Mouse (Mus musculus) heart, postnatal 36 days (tissue): ENCODE data around the gene Zfp300. TPM values are rescaled to one million over a fixed set of nuclear protein-coding genes. Genes with fewer than 3 reads are reported as not detected.

ENCODE experiments used
- DNase-seq, 2 experiments: peaks; one replicate each; pipeline ENCODE4 v3.0.0; 2021 to 2022
- intact Hi-C: fragments of 180-260 bp; cut with DNase I; formaldehyde crosslinking; loops from one replicate; pipeline ENCODE4 v1.15.1; 2025
- total RNA-seq, 2 experiments: library from RNA; stranded (reverse); gene quantifications; 2 replicates each; pipeline ENCODE4 v1.2.3; 2021

Zfp300 gene
- total RNA-seq: under 1 TPM; 0.14 to 0.31 TPM

DNA sequence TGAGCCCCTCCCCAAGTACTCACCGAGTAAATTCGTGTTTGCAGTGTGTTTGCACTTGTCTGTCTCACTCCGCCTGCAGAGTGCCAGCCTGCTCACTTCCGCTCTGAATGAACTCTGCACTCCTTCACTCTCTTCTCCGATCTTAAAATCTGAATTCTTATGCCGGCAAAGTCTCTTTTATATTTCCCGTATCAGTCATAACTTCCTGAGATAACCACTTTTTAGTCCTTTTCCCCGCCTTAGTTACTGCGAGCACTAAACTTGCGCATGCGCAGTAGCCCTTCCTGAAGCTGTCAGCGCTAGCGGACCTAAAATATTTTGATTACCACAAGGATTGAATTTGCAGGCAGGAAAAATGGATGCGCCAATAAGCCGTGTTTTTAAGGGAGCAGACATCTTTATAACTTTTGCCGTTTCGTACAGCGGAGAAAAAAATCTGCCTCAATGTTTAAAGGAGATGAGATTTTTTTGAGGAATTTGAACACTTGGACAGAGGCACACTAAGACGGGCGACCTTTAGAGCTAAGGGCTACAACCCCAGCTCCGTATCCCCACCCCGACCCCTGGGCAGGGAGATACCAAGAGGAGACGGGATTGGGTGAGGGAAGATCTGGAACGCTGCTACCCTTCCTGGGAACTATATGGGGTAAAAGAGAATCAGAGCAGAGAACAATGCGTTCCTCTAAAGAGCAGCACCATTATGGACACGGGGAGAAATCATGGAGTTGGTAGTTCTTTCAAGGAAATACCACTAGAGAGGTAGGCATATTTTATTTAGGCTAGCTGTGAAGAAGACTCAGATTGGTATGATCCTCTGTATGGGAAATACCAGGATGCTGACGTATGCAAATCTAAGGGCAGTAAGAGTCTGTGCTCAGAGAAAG is at the start of gene Zfp300:
Gene Zfp300 (minus strand): TSS at position 545 of the 884 bp plus-strand sequence.
- intact Hi-C loops: loop anchor here (1.0 kb wide), 1 partner anchor 27 kb away; the partner anchor contains the start of gene Zfp182
- DNase-seq: peak; percentile 51 to 70

DNA sequence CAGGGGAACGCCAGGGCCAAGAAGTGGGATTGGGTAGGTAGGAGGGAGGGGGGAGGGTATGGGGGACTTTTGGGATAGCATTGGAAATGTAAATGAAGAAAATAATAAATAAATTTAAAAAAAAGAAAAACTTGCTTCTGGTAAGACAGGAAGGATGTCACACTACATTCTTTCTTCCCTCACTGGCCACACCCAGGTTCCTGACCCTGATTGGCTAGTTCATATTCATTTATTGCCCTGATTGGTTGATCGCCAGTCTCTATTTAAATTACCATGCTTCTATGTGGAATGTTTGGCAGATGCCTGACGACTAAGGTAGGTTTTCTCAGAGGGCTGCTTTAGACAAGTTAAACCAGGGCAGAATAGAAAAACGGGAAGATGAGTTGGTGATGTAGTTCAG is 26.2 kb upstream of the Zfp300 start, which contains the start of gene Ssxa1:
Gene Ssxa1 (plus strand): TSS at position 301 of the 400 bp plus-strand sequence.
- no peak for DNase-seq
- intact Hi-C loops: no loop called here

DNA sequence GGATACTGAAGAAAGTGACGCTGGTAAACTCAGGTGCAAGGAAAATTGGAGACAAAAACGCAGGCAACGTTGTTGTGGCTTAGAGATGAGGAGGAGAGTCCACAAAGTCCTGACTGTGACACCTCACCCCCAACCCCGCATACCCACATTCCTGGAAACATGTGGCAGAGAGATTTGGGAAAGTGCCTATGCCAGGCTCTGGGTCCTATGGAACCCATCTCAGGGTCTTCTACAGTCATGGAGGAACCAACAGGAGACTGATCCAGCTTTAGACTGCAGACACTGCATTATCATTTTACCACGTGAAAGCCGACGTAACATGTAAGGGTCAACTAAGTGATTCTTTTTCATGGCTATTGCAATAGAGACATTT is 526 bp upstream of the Zfp300 start:
- peak in 1 of 2 experiments; percentile 1 for DNase-seq
- intact Hi-C loops: loop anchor here (1.0 kb wide), 1 partner anchor 28 kb away; the partner anchor contains the start of gene Zfp182

DNA sequence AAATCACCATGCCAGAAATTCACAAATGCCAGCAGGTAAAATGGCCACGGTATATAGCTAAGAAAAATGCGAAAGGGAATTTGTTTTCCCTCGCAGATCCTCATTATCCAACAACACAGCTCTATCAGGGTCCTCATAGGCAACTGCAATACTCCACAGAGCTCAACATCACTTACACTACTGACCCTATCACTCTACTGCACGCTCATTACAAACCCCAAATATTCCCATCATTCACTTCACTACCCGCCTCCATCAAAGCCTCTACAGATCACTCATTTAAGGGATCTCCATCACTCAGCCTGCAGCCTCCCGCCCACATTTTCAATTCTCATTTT is 713 bp downstream of the Zfp300 start:
- intact Hi-C loops: no loop called here

DNA sequence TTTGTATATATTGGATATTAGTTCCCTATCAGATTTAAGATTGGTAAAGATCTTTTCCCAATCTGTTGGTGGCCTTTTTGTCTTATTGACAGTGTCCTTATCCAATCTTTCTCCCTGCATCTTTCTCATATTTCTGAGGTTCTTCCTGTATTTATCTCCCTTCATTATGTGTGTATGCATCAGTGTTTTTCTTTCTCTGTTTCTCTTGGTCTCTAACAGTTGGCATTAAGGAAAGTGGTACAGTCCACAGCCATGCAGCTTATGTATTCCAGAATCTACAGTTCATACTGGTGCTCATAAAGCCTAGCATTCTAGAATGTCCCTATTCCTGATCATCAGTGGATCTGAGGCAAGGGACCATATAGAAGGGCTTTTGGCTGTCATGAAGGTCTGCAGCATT is 21.2 kb downstream of the Zfp300 start, which contains the start of gene Spaca5:
Gene Spaca5 (plus strand): TSS at position 301 of the 400 bp plus-strand sequence.
- intact Hi-C loops: no loop called here
- DNase-seq: no peak

More for the DNA sequence above, 713 bp downstream of the Zfp300 start:
- DNase-seq: no peak

DNA sequence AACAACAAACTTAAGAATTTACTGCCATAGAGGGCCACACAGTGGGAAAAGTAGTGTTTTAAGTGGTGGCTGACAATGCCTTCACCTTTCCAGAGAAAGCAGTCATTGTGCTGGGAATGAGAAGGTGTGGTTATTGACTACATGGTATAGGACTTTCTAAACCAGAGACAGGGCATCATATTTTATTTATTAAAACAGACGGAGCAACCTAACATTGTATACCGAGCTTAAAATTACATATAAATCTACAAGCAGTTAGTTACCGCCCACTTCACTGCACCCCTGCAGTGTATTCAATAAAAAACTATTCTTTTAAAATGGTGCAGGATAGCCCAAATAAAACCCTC is 26.8 kb downstream of the Zfp300 start:
- DNase-seq: no peak
- intact Hi-C loops: loop anchor here (1.0 kb wide), 1 partner anchor 27 kb away; the partner anchor contains the start of gene Zfp300

DNA sequence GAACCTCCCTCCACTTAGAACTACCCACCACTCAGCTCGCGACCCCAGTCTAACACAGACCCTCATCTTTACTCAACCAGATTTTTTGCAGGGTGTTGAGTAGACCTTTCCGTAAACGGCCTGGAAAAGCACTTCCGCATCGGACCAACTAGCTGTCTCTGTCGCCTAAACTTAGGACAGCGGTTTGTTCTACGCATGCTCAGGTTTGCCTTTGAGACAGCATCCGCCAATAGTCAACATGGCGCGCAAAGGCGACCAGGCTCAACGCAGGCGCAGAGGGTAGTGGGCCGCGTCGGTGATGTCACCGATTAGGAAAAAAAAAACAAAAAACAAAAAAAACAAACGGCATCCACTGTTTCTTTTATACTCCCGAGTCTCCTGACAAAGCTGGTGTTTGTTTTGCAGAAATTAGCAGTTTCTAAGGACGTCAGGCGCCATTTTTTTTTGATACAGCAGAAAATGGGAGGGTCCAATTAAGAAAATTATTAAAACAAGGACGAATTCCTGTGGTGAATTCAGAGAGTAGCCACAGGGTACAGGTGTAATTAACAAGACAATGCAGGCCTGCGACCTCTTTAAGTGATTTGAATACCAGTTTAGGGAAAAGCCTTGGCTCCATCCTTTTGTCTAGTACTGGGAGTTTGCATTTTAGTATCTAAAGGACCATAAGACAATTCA is 27.3 kb downstream of the Zfp300 start, which contains the start of gene Zfp182:
Gene Zfp182 (minus strand): TSS at position 451 of the 678 bp plus-strand sequence.
- DNase-seq: peak; percentile 78 to 81
- intact Hi-C loops: loop anchor here (1.0 kb wide), 1 partner anchor 27 kb away; the partner anchor contains the start of gene Zfp300

DNA sequence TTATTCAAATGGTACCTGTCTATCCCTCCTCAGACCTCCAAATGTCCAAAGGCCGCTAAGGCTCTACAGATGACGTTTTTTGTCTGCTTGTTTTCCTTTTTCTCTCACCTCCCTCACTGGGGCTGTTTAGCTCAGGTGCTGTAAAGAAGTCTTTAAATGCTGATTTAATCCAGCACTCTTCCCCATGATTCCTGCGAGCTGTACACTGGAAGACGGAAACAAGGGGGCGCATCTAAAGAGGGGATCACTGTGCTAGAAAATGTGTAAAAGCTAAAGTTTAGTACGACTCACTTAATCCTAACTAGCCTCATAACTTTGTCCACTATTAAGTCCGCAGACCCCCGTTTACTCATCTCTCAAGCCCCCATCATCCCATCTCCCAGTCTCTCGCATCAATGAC is 27.9 kb downstream of the Zfp300 start:
- intact Hi-C loops: no loop called here
- no peak for DNase-seq

Other genes starting within 250 kb of the Zfp300 start
- gene Timp1, start 219.4 kb downstream of the Zfp300 start, total RNA-seq: 1 to 10 TPM; 2.6 to 5.0 TPM
- under 1 TPM; 0.16 to 0.22 TPM for gene Syn1, start 168.5 kb downstream of the Zfp300 start, total RNA-seq
- gene Cfp, start 158.0 kb downstream of the Zfp300 start, total RNA-seq: 10 to 100 TPM; 10.9 to 11.5 TPM
- gene Elk1, start 138.9 kb downstream of the Zfp300 start, total RNA-seq: 1 to 10 TPM; 9.6 to 9.9 TPM
- gene Uxt, start 127.5 kb downstream of the Zfp300 start, total RNA-seq: 10 to 100 TPM; 33.6 to 36.0 TPM
- gene Zfp182, start 27.2 kb downstream of the Zfp300 start, total RNA-seq: 1 to 10 TPM; 3.5 to 3.6 TPM
- gene Spaca5, start 21.1 kb downstream of the Zfp300 start, total RNA-seq: not detected
- gene Ssxa1, start 26.3 kb upstream of the Zfp300 start, total RNA-seq: not detected
- gene Gm21876, start 86.1 kb upstream of the Zfp300 start, total RNA-seq: not detected